In the genomic region with DNA sequence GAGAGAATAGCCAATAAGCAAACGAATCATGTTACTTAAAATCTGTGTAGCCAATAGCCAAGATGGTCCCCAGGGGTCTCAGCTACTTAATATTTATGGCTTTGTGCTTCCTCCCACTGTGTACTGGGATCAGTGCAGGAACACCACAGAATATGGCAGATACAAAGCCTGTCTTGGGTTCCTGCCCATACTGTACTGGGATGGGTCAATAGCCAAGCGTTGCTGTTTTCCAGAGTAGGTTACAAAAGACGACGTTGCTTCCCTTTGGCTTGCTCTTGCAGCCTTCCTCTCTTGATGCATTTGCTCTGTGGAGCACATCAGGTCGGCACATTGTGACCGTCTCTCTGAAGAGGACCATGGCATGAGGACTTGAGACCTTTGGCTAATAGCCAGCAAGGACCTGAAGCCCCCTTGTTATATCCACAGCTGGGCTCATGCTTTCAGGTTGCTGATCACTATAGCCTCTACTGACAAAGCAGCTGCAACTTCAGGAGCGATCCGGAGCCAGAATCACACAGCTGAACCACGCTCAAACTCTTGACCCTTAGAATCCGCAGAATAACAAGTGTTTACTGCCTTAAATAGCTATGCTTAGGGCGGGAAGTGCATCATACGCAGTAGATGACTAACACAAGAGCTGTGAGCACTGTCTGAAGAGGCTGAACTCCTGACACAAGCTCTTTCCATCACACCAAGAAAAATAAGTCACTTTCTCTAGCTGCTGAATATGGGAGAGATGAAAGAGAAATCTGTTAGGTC, we compare ENCODE assay signal across 16 mouse cellular contexts.
A peak's percentile ranks its signal among the peaks of the same experiment; 100 is the strongest.
DNase-seq lines count a peak whose midpoint lies in the region; ATAC-seq and TF ChIP-seq lines count a peak whose summit lies in the region.
"Had no signal": no experiment of that assay in that cellular context is flagged by ENCODE, and none has a peak within 500 bp of the region (broad histone marks: within the 10 kb centered on the region; RNA-seq: fewer than 3 reads in every experiment).

No protein-coding gene starts in this region.

- no peaks in the 10 kb centered on the region for H3K36me3 ChIP-seq in heart, adult 2 months (ENCODE audit: control insufficient read depth, insufficient read depth, low read length)
- no peaks in the 10 kb centered on the region for H3K36me3 ChIP-seq in heart, embryonic 11.5 days (ENCODE audit: control insufficient read depth, insufficient read depth, low read length)
- H3K36me3 ChIP-seq: limb, embryonic 15.5 days; neural tube, embryonic 12.5 days had no signal

- H3K4me3 ChIP-seq in heart, adult 2 months: no peak overlapping the region
- no peak overlapping the region for H3K4me3 ChIP-seq in heart, embryonic 11.5 days (ENCODE audit: low read depth, low read length)
- H3K4me3 ChIP-seq: left cerebral cortex, adult 2 months; limb, embryonic 15.5 days; neural tube, embryonic 12.5 days had no signal

- ATAC-seq in heart, embryonic 11.5 days (replicated peaks; ENCODE audit: insufficient number of reproducible peaks, low FRiP score, low TSS enrichment): no peak
- ATAC-seq: activated CD4-positive, CD25-positive, alpha-beta regulatory T cell, adult 4 months; inflammation-experienced regulatory T-cells, adult 6 months; lung, postnatal 0 days had no signal

- H3K27ac ChIP-seq in heart, adult 2 months: no peak overlapping the region
- H3K27ac ChIP-seq in heart, embryonic 11.5 days (ENCODE audit: low read depth, low read length): no peak overlapping the region
- H3K27ac ChIP-seq: left cerebral cortex, adult 2 months; limb, embryonic 15.5 days; neural tube, embryonic 12.5 days had no signal

- 68% methylated on average over 12 of the region's 12 CpGs for WGBS in heart, adult 2 months
- 79% methylated on average over 12 of the region's 12 CpGs for WGBS in heart, embryonic 11.5 days (ENCODE audit: insufficient replicate concordance)

- no peaks in the 10 kb centered on the region; the same call in 1 of the 2 replicates for H3K27me3 ChIP-seq in heart, adult 2 months (ENCODE audit: control insufficient read depth, insufficient read depth, low read length)
- no peaks in the 10 kb centered on the region for H3K27me3 ChIP-seq in heart, embryonic 11.5 days (ENCODE audit: control insufficient read depth, insufficient read depth, low read length)
- H3K27me3 ChIP-seq: limb, embryonic 15.5 days; neural tube, embryonic 12.5 days had no signal

- no peak overlapping the region for H3K4me2 ChIP-seq in heart, embryonic 11.5 days
- H3K4me2 ChIP-seq: limb, embryonic 15.5 days; neural tube, embryonic 12.5 days had no signal

- H3K9ac ChIP-seq in heart, adult 2 months (ENCODE audit: low read depth, low read length): no peak overlapping the region
- H3K9ac ChIP-seq in heart, embryonic 11.5 days (ENCODE audit: low read depth, low read length): no peak overlapping the region
- H3K9ac ChIP-seq: limb, embryonic 15.5 days; neural tube, embryonic 12.5 days had no signal

- no peaks in the 10 kb centered on the region for H3K79me2 ChIP-seq in heart, adult 2 months (replicated peaks; ENCODE audit: control insufficient read depth, insufficient read depth, low read length)

- no peaks in the 10 kb centered on the region for H3K4me1 ChIP-seq in heart, adult 2 months (ENCODE audit: control insufficient read depth, insufficient read depth, low read length)
- peaks cover 8% of the 10 kb centered on the region; the same call in 1 of the 2 replicates for H3K4me1 ChIP-seq in heart, embryonic 11.5 days (ENCODE audit: control insufficient read depth, insufficient read depth, low read length)

- H3K9me3 ChIP-seq in heart, embryonic 11.5 days (replicated peaks; ENCODE audit: control insufficient read depth, low read length): no peaks in the 10 kb centered on the region
- H3K9me3 ChIP-seq: limb, embryonic 15.5 days; neural tube, embryonic 12.5 days had no signal

- TF ChIP-seq POLR2A in heart, adult 2 months (IDR thresholded peaks at IDR 0.05; ENCODE audit: insufficient read depth, low read depth, low read length): no peak

- no peak for TF ChIP-seq EP300 in heart, adult 2 months (IDR thresholded peaks at IDR 0.05; ENCODE audit: insufficient read depth, low read depth, low read length)

- peak; percentile 14 to 30 for DNase-seq in heart, adult 2 months
- DNase-seq in urinary bladder, postnatal 14 days (ENCODE audit: low spot score): peak; percentile 15
- no peak for DNase-seq in urinary bladder, adult 18-20 months (ENCODE audit: low spot score in 2 of 2)
- peak; percentile 47 for DNase-seq in kidney, postnatal 10 days
- no peak for DNase-seq in embryo, embryonic 10.5 days (ENCODE audit: low spot score)
- no peak for DNase-seq in thymus, postnatal 0 days (ENCODE audit: low spot score)
- no peak for DNase-seq in layer of hippocampus, postnatal 36 days
- DNase-seq: cerebellum, adult 9-10 months; thymus, postnatal 25 days had no signal

- no peak for TF ChIP-seq CTCF in heart, adult 2 months (IDR thresholded peaks at IDR 0.05)

- intact Hi-C loops in heart, adult 2 months (cut with DNase I): no loop called here

Comparison
In these comparisons a context has a peak if more than half of its experiments do, and no peak if none do; other contexts are left out.
1. DNase-seq: peak in heart, adult 2 months (2 of 2), urinary bladder, postnatal 14 days (single experiment) and kidney, postnatal 10 days (single experiment); none in urinary bladder, adult 18-20 months (0 of 2), embryo, embryonic 10.5 days (single experiment), thymus, postnatal 0 days (single experiment) and layer of hippocampus, postnatal 36 days (0 of 2).